Mouse (Mus musculus) urinary bladder, adult 2 months (tissue): ENCODE measurements around the gene Aagab. TPM values are rescaled to one million over a fixed set of nuclear protein-coding genes. Genes with fewer than 3 reads are reported as not detected.

Experiments
- DNase-seq: peaks from one replicate; pipeline ENCODE4 v3.0.0; 2022; ENCODE audit warnings: low spot score
- polyA plus RNA-seq: library from polyadenylated mRNA; depleted of rRNA; stranded (reverse); fragments of >200 nt; gene quantifications from 2 replicates; pipeline ENCODE4 v1.2.3, GENCODE M21; 2012

Gene Aagab
- polyA plus RNA-seq, 1 experiment: 19.3 TPM

- no peak for DNase-seq
Observed at GRCm38 (mm10) chr9:63647581-63648519, 45.4 kb downstream of the Aagab start.

GRCm38 (mm10) chr9:63648520-63648918 is 46.1 kb downstream of the Aagab start:
- no peak for DNase-seq

- DNase-seq: no peak
Observed at GRCm38 (mm10) chr9:63649841-63650545, 47.5 kb downstream of the Aagab start.

GRCm38 (mm10) chr9:63650905-63651304 is 48.4 kb downstream of the Aagab start:
- peak; percentile 27 for DNase-seq

- no peak for DNase-seq
Observed at GRCm38 (mm10) chr9:63651594-63651993, 49.1 kb downstream of the Aagab start.

- DNase-seq: no peak
Observed at GRCm38 (mm10) chr9:63653666-63654065, 51.2 kb downstream of the Aagab start.

GRCm38 (mm10) chr9:63654575-63654974 is 52.1 kb downstream of the Aagab start:
- DNase-seq: no peak

- no peak for DNase-seq
Observed at GRCm38 (mm10) chr9:63655092-63655491, 52.6 kb downstream of the Aagab start.

- no peak for DNase-seq
Observed at GRCm38 (mm10) chr9:63657167-63657566, 54.7 kb downstream of the Aagab start.

GRCm38 (mm10) chr9:63658436-63658835 is 56.0 kb downstream of the Aagab start:
- DNase-seq: no peak

- no peak for DNase-seq
Observed at GRCm38 (mm10) chr9:63658970-63659371, 56.5 kb downstream of the Aagab start.

GRCm38 (mm10) chr9:63660061-63660460 is 57.6 kb downstream of the Aagab start:
- no peak for DNase-seq

GRCm38 (mm10) chr9:63660691-63661090 is 58.2 kb downstream of the Aagab start:
- no peak for DNase-seq

- no peak for DNase-seq
Observed at GRCm38 (mm10) chr9:63662759-63663158, 60.3 kb downstream of the Aagab start.

- no peak for DNase-seq
Observed at GRCm38 (mm10) chr9:63663222-63663621, 60.8 kb downstream of the Aagab start.

GRCm38 (mm10) chr9:63664300-63664745 is 61.9 kb downstream of the Aagab start:
- no peak for DNase-seq

- DNase-seq: no peak
Observed at GRCm38 (mm10) chr9:63664792-63665646, 62.6 kb downstream of the Aagab start.

- no peak for DNase-seq
Observed at GRCm38 (mm10) chr9:63666612-63667372, 64.3 kb downstream of the Aagab start.

GRCm38 (mm10) chr9:63667373-63667724 is 64.9 kb downstream of the Aagab start:
- DNase-seq: no peak

- DNase-seq: no peak
Observed at GRCm38 (mm10) chr9:63668621-63669020, 66.2 kb downstream of the Aagab start.

- no peak for DNase-seq
Observed at GRCm38 (mm10) chr9:63669816-63670215, 67.4 kb downstream of the Aagab start.
